Mouse (Mus musculus) left cerebral cortex, adult 11 months (tissue): ENCODE data around the gene Fbxo11.
"Not testable (repeated sequence)": the region's sequence is repeated elsewhere in the genome, so short reads cannot be mapped to it uniquely, and the experiment has no call there.

Experiments used
- DNase-seq: peaks from one replicate; pipeline ENCODE4 v3.0.0; 2022; ENCODE audit warnings: low spot score

Fbxo11 gene

GRCm38 (mm10) chr17:88014456-88014855 lies 50.6 kb downstream of the Fbxo11 start:
- no peak for DNase-seq

- DNase-seq, result no peak
These were observed 58.1 kb downstream of the Fbxo11 start for GRCm38 (mm10) chr17:88006956-88007355.

GRCm38 (mm10) chr17:88004892-88005291 lies 60.2 kb downstream of the Fbxo11 start:
- DNase-seq, result no peak

GRCm38 (mm10) chr17:87997808-87998207 lies 67.3 kb downstream of the Fbxo11 start:
- no peak for DNase-seq

- DNase-seq, result no peak
These were observed 71.8 kb downstream of the Fbxo11 start for GRCm38 (mm10) chr17:87993338-87993737.

- no peak for DNase-seq
These were observed 72.9 kb downstream of the Fbxo11 start for GRCm38 (mm10) chr17:87992154-87992553.

GRCm38 (mm10) chr17:87987507-87987906 lies 77.6 kb downstream of the Fbxo11 start:
- no peak for DNase-seq

GRCm38 (mm10) chr17:87985916-87986315 lies 79.2 kb downstream of the Fbxo11 start:
- DNase-seq, result no peak

GRCm38 (mm10) chr17:87984440-87985214 lies 80.5 kb downstream of the Fbxo11 start:
- DNase-seq, result no peak

GRCm38 (mm10) chr17:87983313-87983712 lies 81.8 kb downstream of the Fbxo11 start:
- DNase-seq, result no peak

GRCm38 (mm10) chr17:87982112-87982511 lies 83.0 kb downstream of the Fbxo11 start:
- no peak for DNase-seq

GRCm38 (mm10) chr17:87979696-87980095 lies 85.4 kb downstream of the Fbxo11 start:
- DNase-seq, result not testable (repeated sequence)

GRCm38 (mm10) chr17:87976927-87977326 lies 88.2 kb downstream of the Fbxo11 start:
- not testable (repeated sequence) for DNase-seq

GRCm38 (mm10) chr17:87976154-87976806 lies 88.8 kb downstream of the Fbxo11 start:
- DNase-seq, result no peak

GRCm38 (mm10) chr17:87975229-87975853 lies 89.8 kb downstream of the Fbxo11 start:
- peak; percentile 15 for DNase-seq

- DNase-seq, result peak; percentile 71
These were observed 90.4 kb downstream of the Fbxo11 start, which contains the start of gene Msh6 for GRCm38 (mm10) chr17:87974629-87975228. Msh6 (plus strand) TSS chr17:87975062.

- no peak for DNase-seq
These were observed 91.6 kb downstream of the Fbxo11 start for GRCm38 (mm10) chr17:87973261-87974167.

- DNase-seq, result no peak
These were observed 92.2 kb downstream of the Fbxo11 start for GRCm38 (mm10) chr17:87972856-87973255.

GRCm38 (mm10) chr17:87971696-87972591 lies 93.1 kb downstream of the Fbxo11 start:
- not testable (repeated sequence) for DNase-seq

GRCm38 (mm10) chr17:87968483-87968926 lies 96.6 kb downstream of the Fbxo11 start:
- DNase-seq, result not testable (repeated sequence)
